Mouse (Mus musculus): ENCODE results near the gene Usp19.

DNA sequence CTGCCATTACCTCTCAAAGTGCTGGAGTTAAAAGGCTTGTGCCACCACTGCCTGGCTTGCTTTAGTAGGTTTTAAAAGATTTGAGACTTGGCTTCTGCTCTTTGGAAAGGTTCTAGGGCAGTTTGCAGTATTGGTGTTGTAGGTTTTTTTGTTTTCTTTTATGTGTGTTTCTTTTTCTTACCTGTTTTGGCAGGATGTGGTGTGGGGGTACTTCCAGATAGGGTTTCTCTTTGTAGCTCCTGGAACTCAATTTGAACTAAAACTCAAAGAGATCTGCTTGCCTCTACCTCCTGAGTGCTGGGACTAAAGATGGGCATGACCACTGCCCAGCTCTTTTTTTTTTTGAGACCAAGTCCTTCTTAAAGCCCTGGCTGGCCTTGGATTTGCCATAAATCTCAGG lies 50.4 kb downstream of the Usp19 start:
- TF ChIP-seq GATA1 (IDR thresholded peaks at IDR 0.05; ENCODE audit: low read length) (no peak), TAL1 (IDR thresholded peaks at IDR 0.05; ENCODE audit: low read length) (no peak)

Data from erythroblast, embryonic 14.5 days (primary cell).